Mouse (Mus musculus) left cerebral cortex, adult 2 months (tissue): ENCODE results near the gene AC134908.4. TPM values are rescaled to one million over a fixed set of nuclear protein-coding genes. Genes with fewer than 3 reads are reported as not detected.

ENCODE experiments used
- DNase-seq, 2 experiments: peaks; one replicate each; pipeline ENCODE4 v3.0.0; 2021 to 2022; ENCODE audit warnings: low spot score in 2 of 2, mixed read lengths in 1 of 2; ENCODE audit errors: extremely low spot score in 1 of 2
- H3K27ac ChIP-seq: fragments of 200-600 bp; 2 replicates; pipeline ENCODE4 v1.8.1; 2022
- H3K4me3 ChIP-seq: fragments of 200-600 bp; 2 replicates; pipeline ENCODE4 v1.8.1; 2022
- CTCF ChIP-seq: fragments of 200-600 bp; IDR thresholded peaks from 2 replicates; pipeline ENCODE4 v1.8.1; 2022; ENCODE audit warnings: antibody characterized with exemption, mild to moderate bottlenecking, moderate library complexity
- intact Hi-C: fragments of 180-260 bp; cut with DNase I; formaldehyde crosslinking; loops from one replicate; pipeline ENCODE4 v1.15.1; 2025
- total RNA-seq, 2 experiments: library from RNA; stranded (reverse); gene quantifications; 2 replicates each; pipeline ENCODE4 v1.2.3; 2021

AC134908.4 gene
- total RNA-seq, 2 experiments from 2014 or later: 1.4 TPM; not detected in 1

- DNase-seq: no peak
- H3K27ac ChIP-seq: peak overlapping the region; percentile 96
- intact Hi-C loops: no loop called here
- TF ChIP-seq CTCF: no peak
- peak overlapping the region; percentile 66 for H3K4me3 ChIP-seq
Observed at GRCm38 (mm10) chr17:25836397-25837075, 41.1 kb upstream of the AC134908.4 start.

DNA sequence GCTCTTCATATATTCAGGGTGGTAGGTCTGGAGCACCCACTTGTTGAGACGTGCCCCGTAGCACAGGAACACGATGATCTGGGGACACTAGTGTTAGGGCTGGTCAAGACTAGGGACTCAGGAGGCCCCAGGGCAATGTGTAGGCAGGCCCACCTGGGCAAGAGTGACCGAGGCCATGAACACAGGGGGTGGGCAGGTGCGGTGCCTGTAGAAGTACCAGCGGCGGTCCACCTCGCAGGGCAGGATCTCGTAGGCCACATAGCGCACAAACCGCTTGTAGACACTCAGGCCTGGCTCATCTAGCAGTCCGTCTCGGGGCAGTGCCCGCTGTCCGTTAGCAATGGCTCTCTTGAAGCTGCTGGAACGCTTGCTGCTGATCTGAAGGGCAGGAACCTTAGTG, 40.4 kb upstream of the AC134908.4 start:
- intact Hi-C loops: no loop called here
- no peak for DNase-seq
- TF ChIP-seq CTCF: no peak
- H3K27ac ChIP-seq: peak overlapping the region; percentile 96
- peak overlapping the region; percentile 66 for H3K4me3 ChIP-seq

DNA sequence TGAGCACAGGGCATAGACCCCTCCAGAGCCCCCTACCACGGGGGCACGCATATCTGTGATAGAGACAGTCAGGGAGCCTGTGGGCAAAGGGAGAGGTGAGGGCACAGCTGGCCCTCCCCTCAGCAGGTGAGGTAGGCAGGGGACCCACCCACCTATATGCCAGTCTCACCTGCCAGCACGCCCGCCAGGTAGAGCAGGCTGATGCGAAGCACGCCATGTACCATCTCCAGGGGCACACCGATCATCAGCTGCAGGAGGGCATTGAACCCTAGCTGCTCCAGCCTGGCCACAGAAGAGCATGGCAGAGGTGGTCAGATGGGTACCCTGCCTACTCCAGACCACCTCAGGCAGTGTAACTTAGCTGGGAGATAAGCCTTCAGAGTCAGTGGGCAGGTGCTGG, 39.8 kb upstream of the AC134908.4 start:
- no peak for TF ChIP-seq CTCF
- intact Hi-C loops: no loop called here
- DNase-seq: no peak
- Histone ChIP-seq H3K27ac (no peak overlapping the region), H3K4me3 (no peak overlapping the region)

DNA sequence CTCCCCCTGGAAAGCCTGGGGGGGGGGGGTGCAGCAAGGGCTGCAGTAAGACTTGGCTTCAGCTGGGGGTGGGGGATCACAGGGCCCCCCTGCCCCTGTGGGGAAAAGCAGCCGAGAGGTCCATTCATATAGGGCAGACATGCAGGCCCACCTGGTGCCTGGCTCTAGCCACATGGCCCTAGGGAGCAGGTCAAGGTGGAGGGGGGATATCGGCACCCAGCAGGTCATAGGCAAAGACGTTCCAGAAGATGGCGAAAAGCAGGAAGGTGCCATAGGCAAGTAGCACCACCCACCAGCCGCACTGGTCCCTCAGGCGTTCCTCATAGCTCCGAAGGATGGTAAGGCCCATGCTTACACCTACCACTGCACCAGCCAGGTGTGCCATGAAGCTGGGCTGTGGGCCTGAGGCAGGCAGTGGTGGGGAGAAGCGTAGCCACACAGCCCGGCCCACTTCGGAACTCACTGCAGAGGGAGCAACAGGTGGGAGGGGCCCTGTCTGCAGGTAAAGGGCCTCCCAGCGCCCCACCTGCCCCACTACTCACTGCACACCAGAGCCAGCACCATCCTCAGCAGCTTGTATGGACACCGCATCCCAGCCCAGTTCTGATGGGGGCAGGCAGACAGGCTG, 39.2 kb upstream of the AC134908.4 start:
- no peak overlapping the region; the same call in 1 of the 2 replicates for H3K27ac ChIP-seq
- intact Hi-C loops: no loop called here
- no peak for TF ChIP-seq CTCF
- no peak for DNase-seq
- H3K4me3 ChIP-seq: peak overlapping the region; percentile 72

- intact Hi-C loops: no loop called here
- no peak for TF ChIP-seq CTCF
- no peak for DNase-seq
- H3K4me3 ChIP-seq: peak overlapping the region; percentile 72
- peak overlapping the region; percentile 99 for H3K27ac ChIP-seq
Observed at GRCm38 (mm10) chr17:25833961-25834594, 38.6 kb upstream of the AC134908.4 start.

DNA sequence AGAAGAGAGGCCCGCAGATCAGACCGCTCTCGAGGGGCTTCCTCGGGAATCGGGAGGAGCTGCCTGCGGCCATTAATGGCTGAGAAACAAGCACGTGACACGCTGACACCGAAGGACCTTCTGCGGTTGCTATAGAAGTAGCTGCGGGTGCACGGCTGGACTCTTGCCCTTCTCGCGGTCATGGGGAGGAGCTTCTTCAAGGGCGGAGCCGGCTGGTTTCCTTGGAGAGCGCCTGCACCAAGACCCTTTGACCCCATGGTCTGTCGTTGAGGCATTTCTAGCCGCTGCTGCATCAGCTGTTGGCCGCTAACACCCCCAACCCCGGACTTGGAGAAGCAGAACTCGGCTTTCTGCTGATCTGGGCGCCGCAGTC, 37.8 kb upstream of the AC134908.4 start, which contains the start of gene Stub1:
Stub1 (minus strand) TSS at position 114 of the 373 bp plus-strand sequence.
- H3K27ac ChIP-seq: peak within 1 kb of the TSS; percentile 99
- H3K4me3 ChIP-seq: peak within 1 kb of the TSS; percentile 72
- peak; percentile 79 to 80 for DNase-seq
- intact Hi-C loops: no loop called here
- TF ChIP-seq CTCF: no peak

- peak overlapping the region; percentile 99 for H3K27ac ChIP-seq
- no peak for TF ChIP-seq CTCF
- intact Hi-C loops: no loop called here
- peak overlapping the region; percentile 72 for H3K4me3 ChIP-seq
- peak; percentile 97 to 98 for DNase-seq
Observed at GRCm38 (mm10) chr17:25832436-25833290, 37.2 kb upstream of the AC134908.4 start.

DNA sequence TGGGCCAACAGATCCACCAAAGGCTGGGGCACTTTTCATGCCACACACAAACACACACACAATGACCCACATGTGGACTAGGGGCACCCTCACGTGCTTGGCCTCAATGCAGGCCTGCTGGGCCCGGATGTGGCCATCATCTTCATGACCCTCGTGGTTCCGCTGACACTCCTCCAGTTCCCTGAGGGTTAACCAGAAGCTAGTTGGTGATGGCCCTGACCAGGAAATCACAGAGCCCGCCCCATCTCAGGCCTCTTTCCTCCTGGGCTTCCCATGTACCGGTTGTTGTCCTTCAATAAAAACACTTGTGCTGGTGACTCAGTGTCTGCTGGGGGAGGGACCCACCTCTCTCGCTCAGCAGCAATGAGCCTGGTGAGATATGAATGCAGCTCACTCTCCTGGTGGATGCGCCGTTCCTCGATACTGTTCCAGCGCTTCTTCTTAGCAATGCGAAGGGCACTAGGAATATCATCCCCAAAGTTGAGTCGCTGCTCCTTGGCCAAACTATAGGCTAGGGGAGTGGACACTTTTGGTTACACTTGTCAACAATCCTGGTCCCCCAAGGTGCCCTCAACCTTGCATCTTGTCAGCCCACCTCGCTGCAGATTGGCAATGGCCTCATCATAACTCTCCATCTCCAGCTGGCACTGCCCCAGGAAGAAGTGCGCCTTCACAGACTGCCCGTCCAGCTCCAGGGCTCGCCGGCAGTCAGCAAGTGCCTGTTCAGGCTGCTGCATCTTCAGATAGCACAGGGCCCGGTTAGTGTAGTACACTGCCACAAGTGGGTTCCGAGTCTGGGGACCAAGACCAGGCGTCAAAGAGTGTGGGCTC, 36.2 kb upstream of the AC134908.4 start:
- DNase-seq: no peak
- H3K27ac ChIP-seq: peak overlapping the region; percentile 99
- TF ChIP-seq CTCF: no peak
- intact Hi-C loops: no loop called here
- peak overlapping the region; percentile 72 for H3K4me3 ChIP-seq

GRCm38 (mm10) chr17:25830806-25831431, 35.5 kb upstream of the AC134908.4 start:
- TF ChIP-seq CTCF: no peak
- intact Hi-C loops: no loop called here
- no peak for DNase-seq
- peak overlapping the region; percentile 72; the same call in 1 of the 2 replicates for H3K4me3 ChIP-seq
- H3K27ac ChIP-seq: no peak overlapping the region

GRCm38 (mm10) chr17:25830200-25830753, 34.8 kb upstream of the AC134908.4 start:
- intact Hi-C loops: no loop called here
- Histone ChIP-seq H3K4me3 (peak overlapping the region; percentile 67; the same call in 1 of the 2 replicates), H3K27ac (no peak overlapping the region)
- DNase-seq: no peak
- no peak for TF ChIP-seq CTCF
